Mouse (Mus musculus) right cerebral cortex, postnatal 36 days (tissue): ENCODE measurements around the gene Olfr586.

ENCODE experiments used
- DNase-seq, 2 experiments: peaks; one replicate each; pipeline ENCODE4 v3.0.0; 2022; ENCODE audit warnings: low spot score in 2 of 2, mixed read lengths in 1 of 2

The Olfr586 gene

GRCm38 (mm10) chr7:103125538-103125937 lies at the start of gene Olfr586:
Gene Olfr586 (minus strand): TSS chr7:103125638.
- DNase-seq = no peak

DNA sequence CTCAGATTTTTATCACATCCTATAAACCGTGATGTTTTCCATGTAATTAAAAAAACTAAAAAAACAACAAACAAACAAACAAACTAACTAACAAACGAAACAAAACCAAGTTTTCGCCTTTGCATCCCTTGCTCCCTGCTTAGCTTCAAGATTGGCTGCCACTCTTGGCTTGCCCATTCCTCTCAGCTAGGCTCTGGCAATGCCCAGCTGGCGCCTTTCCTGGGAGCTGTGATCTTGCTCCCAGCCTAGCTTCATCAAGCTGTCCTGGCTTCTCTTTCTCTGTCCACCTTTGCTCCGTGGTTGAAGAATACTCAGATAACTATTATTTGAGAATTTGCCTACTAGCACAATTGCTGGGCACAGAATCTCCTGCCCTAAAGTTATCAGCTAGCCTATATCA lies 44.3 kb upstream of the Olfr586 start:
- DNase-seq = no peak

GRCm38 (mm10) chr7:103156256-103156655 lies 30.8 kb upstream of the Olfr586 start, which contains the start of gene Olfr589:
Gene Olfr589 (minus strand): TSS chr7:103156356.
- no peak for DNase-seq

DNA sequence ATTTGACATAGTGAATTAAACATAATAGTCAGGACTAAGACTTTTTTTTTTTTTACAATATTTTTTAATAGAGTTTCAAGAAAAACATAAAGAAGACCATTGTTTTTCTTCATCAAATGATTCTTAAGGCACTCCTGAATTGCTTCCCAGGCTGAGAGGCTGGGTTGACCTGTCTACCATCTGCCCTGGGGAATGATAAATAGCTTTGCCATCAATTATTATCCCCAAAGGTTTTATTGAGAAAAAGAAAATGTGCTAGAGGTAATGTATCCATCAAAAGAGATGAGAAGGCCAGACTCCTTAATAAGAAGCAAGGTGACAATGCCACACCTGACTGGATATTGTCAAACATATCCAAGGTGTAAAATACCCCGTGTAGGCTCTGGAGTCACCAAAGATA lies 15.1 kb upstream of the Olfr586 start, which contains the start of gene Olfr588-ps1:
TSS of gene Olfr588-ps1 (plus strand) at position 301 of the 400 bp plus-strand sequence.
- no peak for DNase-seq

DNA sequence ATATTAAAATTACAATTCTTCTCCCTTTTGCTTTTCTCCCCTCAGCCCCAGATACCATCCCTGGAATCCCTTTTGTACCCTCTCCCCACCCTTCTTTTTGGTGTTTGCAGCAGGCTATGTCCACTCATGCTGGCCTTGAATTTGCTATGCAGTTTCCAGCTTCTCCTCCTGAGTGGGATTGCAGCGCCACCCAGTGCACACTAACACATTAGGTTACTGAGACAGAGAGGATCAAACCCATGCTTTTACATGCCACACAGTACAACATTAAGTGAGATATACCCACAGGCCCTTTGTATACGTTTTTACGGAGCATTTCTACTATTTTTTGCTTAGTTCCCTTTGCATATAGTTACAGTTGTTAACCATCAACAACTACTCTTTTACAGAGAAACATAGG lies 6.0 kb downstream of the Olfr586 start:
- no peak for DNase-seq

DNA sequence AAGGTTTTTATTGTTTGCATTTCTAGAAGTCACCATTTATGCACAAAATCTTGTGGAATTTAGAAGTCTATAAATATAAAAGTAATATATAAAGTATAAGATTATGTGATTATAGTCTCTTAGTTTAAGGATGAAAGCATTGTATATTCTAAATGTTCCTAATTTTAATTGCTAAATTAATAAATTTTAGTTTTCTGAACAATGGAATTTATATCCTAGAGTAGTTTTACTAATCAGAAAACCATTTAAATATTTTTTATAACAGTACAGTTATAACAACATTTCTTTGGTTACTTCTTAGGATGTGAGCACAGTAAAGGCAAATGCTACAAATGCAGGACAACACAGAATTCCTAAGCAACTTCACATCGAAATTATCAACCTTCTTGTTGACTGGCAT lies 28.0 kb downstream of the Olfr586 start, which contains the start of gene Olfr585:
TSS of gene Olfr585 (plus strand) at position 301 of the 400 bp plus-strand sequence.
- DNase-seq = no peak

GRCm38 (mm10) chr7:103081585-103081984 lies 43.9 kb downstream of the Olfr586 start, which contains the start of gene Olfr584:
Gene Olfr584 (plus strand): TSS chr7:103081885.
- no peak for DNase-seq
